Comparison of ENCODE assay signal across 10 mouse cellular contexts in the genomic region with DNA sequence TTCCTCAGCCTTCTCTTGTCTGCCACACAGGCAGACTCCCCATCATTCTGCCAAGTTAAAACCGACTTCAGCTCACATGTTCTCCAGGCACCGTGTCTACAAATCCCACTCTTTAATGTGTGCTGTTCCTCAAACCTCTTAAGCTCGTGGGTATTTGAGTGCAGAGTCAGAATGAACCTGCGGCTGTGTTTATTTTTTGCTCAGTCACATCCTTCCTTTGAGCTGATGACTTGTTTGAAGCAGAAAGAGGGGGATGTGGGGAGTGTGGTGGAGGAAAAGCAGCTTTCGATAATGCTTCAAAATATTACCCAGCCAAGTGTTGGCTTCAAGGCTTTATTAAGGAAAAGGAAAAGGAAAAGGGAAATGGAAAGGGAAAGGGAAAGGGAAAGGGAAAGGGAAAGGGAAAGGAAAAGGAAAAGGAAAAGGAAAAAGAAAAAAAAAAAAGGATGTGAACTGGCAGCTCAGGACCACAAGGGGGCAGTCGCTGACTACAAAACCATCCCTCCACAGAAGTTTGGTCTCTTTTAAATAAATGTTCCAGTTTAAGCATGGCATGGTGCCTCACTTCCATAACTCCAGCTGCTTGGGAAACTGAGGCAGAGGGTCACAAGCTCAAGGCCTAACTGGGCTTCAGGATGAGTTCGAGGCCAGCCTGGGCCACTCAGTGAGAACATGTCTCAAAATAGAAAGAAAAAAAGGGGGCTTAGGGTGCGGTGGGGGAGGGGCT.
DNase-seq lines count a peak whose midpoint lies in the region; ATAC-seq and TF ChIP-seq lines count a peak whose summit lies in the region.
"Had no signal": no experiment of that assay in that cellular context is flagged by ENCODE, and none has a peak within 500 bp of the region (broad histone marks: within the 10 kb centered on the region; RNA-seq: fewer than 3 reads in every experiment).

No protein-coding gene starts in this region.

- no peak overlapping the region for H3K9ac ChIP-seq in lung, embryonic 14.5 days
- H3K9ac ChIP-seq: heart, embryonic 15.5 days; neural tube, embryonic 13.5 days had no signal

- H3K4me2 ChIP-seq in lung, embryonic 14.5 days, result no peak overlapping the region
- H3K4me2 ChIP-seq: heart, embryonic 15.5 days; neural tube, embryonic 13.5 days had no signal

- H3K36me3 ChIP-seq in lung, embryonic 14.5 days (ENCODE audit: insufficient read depth), result no peaks in the 10 kb centered on the region
- H3K36me3 ChIP-seq: heart, embryonic 15.5 days; neural tube, embryonic 13.5 days had no signal

- no peak overlapping the region for H3K27ac ChIP-seq in lung, embryonic 14.5 days (ENCODE audit: low read depth)
- H3K27ac ChIP-seq: heart, embryonic 15.5 days; neural tube, embryonic 13.5 days had no signal

- peak; percentile 47 to 53 for DNase-seq in cerebellum, postnatal 14 days
- no peak for DNase-seq in cerebellum, adult 11 months
- peak; percentile 78 for DNase-seq in lung, embryonic 14.5 days
- DNase-seq in lung, postnatal 25 days (ENCODE audit: low spot score), result no peak
- DNase-seq in embryo, embryonic 11.5 days (ENCODE audit: low read depth, low spot score), result peak; percentile 17
- no peak for DNase-seq in left cerebral cortex, adult 9 months (ENCODE audit: low spot score in 2 of 2)
- no peak for DNase-seq in spleen, adult 18-20 months

- no peak overlapping the region for H3K4me3 ChIP-seq in lung, embryonic 14.5 days (ENCODE audit: low read depth, low read length)
- H3K4me3 ChIP-seq: heart, embryonic 15.5 days; neural tube, embryonic 13.5 days had no signal

- H3K4me1 ChIP-seq in lung, embryonic 14.5 days (ENCODE audit: insufficient read depth), result no peaks in the 10 kb centered on the region
- H3K4me1 ChIP-seq: heart, embryonic 15.5 days; neural tube, embryonic 13.5 days had no signal

- peak; percentile 87 for TF ChIP-seq CTCF in lung, embryonic 14.5 days (IDR thresholded peaks at IDR 0.05; ENCODE audit: low read depth)

- peak; percentile 9; the same call in 1 of the 2 replicates for ATAC-seq in lung, embryonic 14.5 days (ENCODE audit: insufficient read depth)
- peak; percentile 48; the same call in 1 of the 2 replicates for ATAC-seq in megakaryocyte, adult 5-6 weeks (ENCODE audit: poor library complexity, severe bottlenecking)

- 36% methylated on average over 8 of the region's 8 CpGs for WGBS in lung, embryonic 14.5 days

- no peaks in the 10 kb centered on the region for H3K27me3 ChIP-seq in lung, embryonic 14.5 days (ENCODE audit: insufficient read depth, low read length)

- no peaks in the 10 kb centered on the region for H3K9me3 ChIP-seq in lung, embryonic 14.5 days (ENCODE audit: low read depth, low read length)
- H3K9me3 ChIP-seq: heart, embryonic 15.5 days; neural tube, embryonic 13.5 days had no signal

Comparison
In these comparisons a context has a peak if more than half of its experiments do, and no peak if none do; other contexts are left out.
1. DNase-seq: peak in cerebellum, postnatal 14 days (2 of 2), lung, embryonic 14.5 days (single experiment) and embryo, embryonic 11.5 days (single experiment); none in cerebellum, adult 11 months (single experiment), lung, postnatal 25 days (single experiment), left cerebral cortex, adult 9 months (0 of 2) and spleen, adult 18-20 months (0 of 2).